Mouse (Mus musculus) bone marrow, adult 2 months (tissue): Measurements from ENCODE around the gene A4galt. TPM values are rescaled to one million over a fixed set of nuclear protein-coding genes. Genes with fewer than 3 reads are reported as not detected.

ENCODE experiments used
- H3K27ac ChIP-seq: fragments of 200-500 bp; 2 replicates; pipeline ENCODE4 v1.5.1; 2012; ENCODE audit warnings: low read depth, mild to moderate bottlenecking, control low read depth, inconsistent platforms, low read length; ENCODE audit not compliant: control insufficient read depth, poor library complexity, insufficient read depth
- H3K4me1 ChIP-seq: fragments of 200-500 bp; 2 replicates; pipeline ENCODE4 v1.6.1; 2011; ENCODE audit warnings: low read length; ENCODE audit not compliant: control insufficient read depth, insufficient read depth
- H3K4me3 ChIP-seq: fragments of 200-500 bp; replicated peaks from 2 replicates; pipeline ENCODE3; 2011; ENCODE audit warnings: mild to moderate bottlenecking, low read depth, low read length, control low read depth; ENCODE audit not compliant: control insufficient read depth
- CTCF ChIP-seq: fragments of 200-500 bp; IDR thresholded peaks from 2 replicates; pipeline ENCODE4 v1.5.1; 2011; ENCODE audit warnings: low read length, control low read depth; ENCODE audit not compliant: control insufficient read depth, insufficient read depth
- POLR2A ChIP-seq: fragments of 200-500 bp; IDR thresholded peaks from 2 replicates; pipeline ENCODE4 v1.6.1; 2011; ENCODE audit warnings: low read depth, mild to moderate bottlenecking, control low read depth, low read length, borderline replicate concordance; ENCODE audit not compliant: control insufficient read depth
- WGBS: fragments of 180-500 bp; shearing (Covaris S2); methylation state at CpG from one replicate; pipeline ENCODE4 v1.1.7; 2018; 5-methylcytosine and 5-hydroxymethylcytosine counted together
- polyA plus RNA-seq: library from polyadenylated mRNA; stranded (reverse); fragments of >200 nt; gene quantifications from 2 replicates; pipeline ENCODE4 v1.2.4, GENCODE M21; 2011; ENCODE audit warnings: low replicate concordance; ENCODE audit not compliant: missing spikeins, insufficient read depth, insufficient read length

Gene A4galt
- polyA plus RNA-seq, 1 experiment, result 4.7 TPM

DNA sequence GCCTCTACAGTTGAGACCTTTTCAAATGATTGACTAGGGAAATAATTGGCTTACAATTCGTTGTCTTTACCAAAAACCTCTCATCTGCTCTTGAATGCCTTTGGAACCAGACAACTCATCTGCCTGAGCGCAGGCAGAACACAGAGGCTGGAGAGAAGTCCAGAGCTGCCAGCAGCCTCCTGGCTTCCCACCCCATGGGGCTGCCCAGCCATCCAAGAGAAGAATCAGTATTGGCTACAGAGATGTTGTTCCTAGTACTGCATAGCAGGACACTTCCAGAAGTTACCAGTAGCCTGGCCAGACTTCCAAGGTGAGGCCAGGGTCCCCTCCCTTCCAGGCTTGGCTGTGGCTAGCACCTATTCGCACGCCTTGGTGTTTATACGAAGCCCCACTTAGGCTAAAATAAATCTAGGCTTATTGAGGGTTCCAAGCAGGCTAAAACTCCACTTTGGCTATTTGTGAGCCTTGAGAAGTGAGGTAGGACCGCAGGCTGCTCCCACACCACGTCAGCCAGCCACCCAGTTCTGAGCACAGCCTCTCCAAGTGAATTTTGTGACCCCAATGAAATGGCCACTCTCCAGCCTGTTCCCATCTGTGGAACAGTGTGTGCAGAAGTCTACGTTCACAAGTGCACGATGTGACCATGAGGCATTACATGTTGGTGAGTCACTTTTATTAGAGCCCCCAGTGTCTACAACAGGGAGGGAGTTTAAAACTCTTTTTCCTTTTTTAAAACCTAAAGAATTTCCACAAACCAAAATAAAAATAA, 25.3 kb downstream of the A4galt start:
- TF ChIP-seq CTCF (no peak), POLR2A (no peak)
- H3K4me3 ChIP-seq, result no peak overlapping the region
- no peak overlapping the region for H3K27ac ChIP-seq
- WGBS, result 81% methylated on average over 9 of the region's 9 CpGs
- no peaks in the 10 kb centered on the region for H3K4me1 ChIP-seq

DNA sequence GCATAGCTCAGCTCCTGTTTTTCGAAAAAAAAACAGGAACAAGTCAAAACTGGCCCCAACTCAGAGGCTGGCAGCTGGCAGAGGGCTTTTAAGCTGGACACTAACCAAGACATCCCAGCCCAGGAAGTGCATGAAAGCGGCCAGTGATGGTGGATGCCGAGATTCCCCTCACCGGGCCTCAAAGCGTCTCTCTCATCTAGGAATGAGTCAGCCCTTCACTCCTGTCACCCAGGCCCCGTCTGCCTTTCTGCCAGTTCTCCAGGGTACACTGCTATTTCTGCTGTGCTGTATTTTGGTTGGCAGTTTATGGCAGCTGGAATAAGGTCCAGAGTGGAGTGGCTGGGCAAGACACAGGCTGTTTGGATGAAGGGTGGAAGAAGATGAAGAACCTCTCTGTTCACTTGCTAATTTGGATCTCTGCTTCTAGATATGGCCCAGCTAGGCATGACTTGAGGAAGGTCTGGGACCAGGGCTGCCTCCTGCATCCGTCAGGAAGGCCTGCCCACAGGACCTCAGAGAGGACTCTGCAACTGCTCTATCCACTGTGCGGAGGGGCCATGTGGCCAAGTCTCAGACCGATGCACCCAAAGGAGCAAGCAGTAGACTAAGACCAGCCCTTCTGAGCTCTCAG, 27.3 kb downstream of the A4galt start:
- Histone ChIP-seq H3K4me1 (no peaks in the 10 kb centered on the region), H3K27ac (no peak overlapping the region), H3K4me3 (no peak overlapping the region)
- WGBS, result 28% methylated on average over 9 of the region's 9 CpGs
- TF ChIP-seq POLR2A (no peak), CTCF (no peak)

GRCm38 (mm10) chr15:83223208-83223962, 28.2 kb downstream of the A4galt start:
- H3K4me3 ChIP-seq, result no peak overlapping the region
- no peak overlapping the region for H3K27ac ChIP-seq
- TF ChIP-seq CTCF (no peak), POLR2A (no peak)
- 49% methylated on average over 11 of the region's 11 CpGs for WGBS
- no peaks in the 10 kb centered on the region for H3K4me1 ChIP-seq

DNA sequence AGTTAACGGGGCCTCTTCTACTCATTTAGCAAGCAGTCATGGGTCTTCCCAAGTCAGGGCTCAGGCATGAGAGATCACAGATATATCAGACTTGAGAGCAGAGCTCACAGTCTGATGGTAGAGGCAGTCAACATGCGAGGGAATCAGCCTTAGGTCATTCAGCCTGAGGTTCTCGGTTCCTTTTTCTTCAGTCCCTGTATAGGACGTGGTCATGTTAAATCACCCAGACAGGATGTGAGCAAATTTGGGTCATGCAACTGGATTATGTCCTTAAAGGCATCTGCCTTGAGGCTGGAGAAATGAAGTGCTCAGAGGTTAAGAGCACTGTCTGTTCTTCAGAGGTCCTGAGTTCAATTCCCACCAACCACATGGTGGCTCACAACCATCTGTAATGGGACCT, 29.9 kb downstream of the A4galt start:
- H3K27ac ChIP-seq, result no peak overlapping the region
- TF ChIP-seq POLR2A, result no peak
- TF ChIP-seq CTCF, result no peak
- H3K4me3 ChIP-seq, result no peak overlapping the region
- H3K4me1 ChIP-seq, result no peaks in the 10 kb centered on the region
- 31% methylated on average over 4 of the region's 4 CpGs for WGBS

GRCm38 (mm10) chr15:83220368-83221013, 31.1 kb downstream of the A4galt start:
- TF ChIP-seq CTCF (no peak), POLR2A (no peak)
- 89% methylated on average over 9 of the region's 9 CpGs for whole genome bisulfite sequencing
- H3K4me3 ChIP-seq, result no peak overlapping the region
- H3K27ac ChIP-seq, result no peak overlapping the region
- H3K4me1 ChIP-seq, result no peaks in the 10 kb centered on the region

DNA sequence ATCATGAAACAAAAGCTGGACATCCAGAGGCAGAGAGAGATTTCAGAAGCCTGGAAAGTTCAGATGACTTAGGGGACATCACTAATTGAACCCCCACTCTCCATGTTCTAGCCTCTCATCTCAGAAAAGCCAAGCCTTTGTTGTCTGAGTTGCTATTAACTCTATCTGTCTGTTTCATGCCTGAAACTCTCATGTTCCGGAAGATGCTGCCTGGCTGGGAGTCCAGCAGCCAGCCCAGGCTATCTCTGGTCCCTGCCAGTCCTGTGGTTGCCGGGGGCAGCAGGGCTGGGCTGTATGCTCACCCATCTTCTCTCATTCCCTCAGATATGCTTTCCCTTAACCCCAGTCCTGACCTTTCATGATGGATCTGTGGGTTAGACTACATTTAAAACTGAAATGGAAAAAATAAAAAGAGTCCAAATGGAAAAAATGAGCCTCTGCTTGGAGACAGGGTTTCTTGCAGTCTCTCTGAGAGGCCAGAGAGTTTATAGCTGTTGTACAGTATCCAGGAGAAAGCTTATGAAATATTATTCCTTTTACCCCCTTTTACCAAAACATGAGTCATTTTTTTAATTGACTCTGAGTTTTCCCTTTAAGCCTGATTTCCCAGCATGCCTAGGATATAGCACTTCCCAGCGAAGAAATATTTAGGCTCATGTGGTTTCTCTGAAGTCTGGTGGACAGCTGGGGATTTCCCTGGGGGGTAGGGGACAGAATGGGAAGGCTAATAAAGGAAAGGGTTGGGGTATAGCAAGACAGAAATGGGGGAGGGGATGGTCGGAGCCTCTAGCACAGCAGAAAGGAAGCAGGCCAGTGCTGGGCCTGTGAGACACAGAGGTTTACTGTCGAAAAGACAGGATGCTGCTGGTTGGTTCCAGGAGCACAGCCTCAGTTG, 36.0 kb downstream of the A4galt start:
- H3K27ac ChIP-seq, result no peak overlapping the region
- no peak overlapping the region for H3K4me3 ChIP-seq
- TF ChIP-seq POLR2A (no peak), CTCF (no peak)
- 49% methylated on average over 5 of the region's 5 CpGs for WGBS
- no peaks in the 10 kb centered on the region for H3K4me1 ChIP-seq

- TF ChIP-seq CTCF, result no peak
- TF ChIP-seq POLR2A, result no peak
- no peak overlapping the region for H3K27ac ChIP-seq
- no peak overlapping the region for H3K4me3 ChIP-seq
- WGBS, result 16% methylated on average over 11 of the region's 11 CpGs
- H3K4me1 ChIP-seq, result no peaks in the 10 kb centered on the region
Measured at GRCm38 (mm10) chr15:83210229-83210628, 41.3 kb downstream of the A4galt start.

- TF ChIP-seq CTCF (no peak), POLR2A (no peak)
- H3K27ac ChIP-seq, result no peak overlapping the region
- no peaks in the 10 kb centered on the region for H3K4me1 ChIP-seq
- no peak overlapping the region for H3K4me3 ChIP-seq
- WGBS, result 12% methylated on average over 10 of the region's 10 CpGs
Measured at GRCm38 (mm10) chr15:83209719-83210118, 41.9 kb downstream of the A4galt start.
